Mouse (Mus musculus) neural tube, embryonic 12.5 days (tissue): ENCODE results near the gene Nat8f6. TPM values are rescaled to one million over a fixed set of nuclear protein-coding genes. Genes with fewer than 3 reads are reported as not detected.
"Not testable (repeated sequence)": the region's sequence is repeated elsewhere in the genome, so short reads cannot be mapped to it uniquely, and the experiment has no call there.

ENCODE experiments used
- ATAC-seq: fragments of 200-750 bp; cut with Nextera tagmentation; 2 replicates; pipeline ENCODE4 v1.8.0; 2017; ENCODE audit warnings: low read depth, mild to moderate bottlenecking, moderate TSS enrichment, moderate library complexity; ENCODE audit not compliant: low FRiP score
- H3K27ac ChIP-seq: fragments of 300-500 bp; sonication (generic); 2 replicates; pipeline ENCODE4 v1.5.1; 2016
- H3K27me3 ChIP-seq: fragments of 300-500 bp; sonication (generic); replicated peaks from 2 replicates; pipeline ENCODE4 v1.6.1; 2016; ENCODE audit warnings: mild to moderate bottlenecking
- H3K36me3 ChIP-seq: fragments of 300-500 bp; sonication (generic); 2 replicates; pipeline ENCODE4 v1.6.1; 2016; ENCODE audit warnings: mild to moderate bottlenecking
- H3K4me1 ChIP-seq: fragments of 300-500 bp; sonication (generic); 2 replicates; pipeline ENCODE4 v1.6.1; 2016
- H3K4me2 ChIP-seq: fragments of 300-500 bp; sonication (generic); replicated peaks from 2 replicates; pipeline ENCODE4 v1.6.1; 2016; ENCODE audit warnings: mild to moderate bottlenecking
- H3K4me3 ChIP-seq: fragments of 300-500 bp; sonication (generic); 2 replicates; pipeline ENCODE4 v1.5.1; 2016
- H3K9ac ChIP-seq: fragments of 300-500 bp; sonication (generic); 2 replicates; pipeline ENCODE4 v1.6.1; 2016; ENCODE audit warnings: mild to moderate bottlenecking
- H3K9me3 ChIP-seq: fragments of 300-500 bp; sonication (generic); 2 replicates; pipeline ENCODE4 v1.6.1; 2016; ENCODE audit warnings: mild to moderate bottlenecking
- WGBS: fragments of 180-500 bp; shearing (Covaris S2); methylation state at CpG from one replicate; pipeline ENCODE4 v1.1.7; 2016; 5-methylcytosine and 5-hydroxymethylcytosine counted together
- microRNA-seq: library from miRNA; unstranded; fragments of <30 nt; microRNA quantifications from one replicate; pipeline ENCODE4, GENCODE M21; 2017
- polyA plus RNA-seq: library from polyadenylated mRNA; unstranded; fragments of >200 nt; fragmentation: Nextera tagmentation; extraction: Ambion mirVana; gene quantifications from 2 replicates; pipeline ENCODE4 v1.2.1, GENCODE M21; 2016

Gene Nat8f6
- polyA plus RNA-seq, 1 experiment from 2014 or later = not detected

DNA sequence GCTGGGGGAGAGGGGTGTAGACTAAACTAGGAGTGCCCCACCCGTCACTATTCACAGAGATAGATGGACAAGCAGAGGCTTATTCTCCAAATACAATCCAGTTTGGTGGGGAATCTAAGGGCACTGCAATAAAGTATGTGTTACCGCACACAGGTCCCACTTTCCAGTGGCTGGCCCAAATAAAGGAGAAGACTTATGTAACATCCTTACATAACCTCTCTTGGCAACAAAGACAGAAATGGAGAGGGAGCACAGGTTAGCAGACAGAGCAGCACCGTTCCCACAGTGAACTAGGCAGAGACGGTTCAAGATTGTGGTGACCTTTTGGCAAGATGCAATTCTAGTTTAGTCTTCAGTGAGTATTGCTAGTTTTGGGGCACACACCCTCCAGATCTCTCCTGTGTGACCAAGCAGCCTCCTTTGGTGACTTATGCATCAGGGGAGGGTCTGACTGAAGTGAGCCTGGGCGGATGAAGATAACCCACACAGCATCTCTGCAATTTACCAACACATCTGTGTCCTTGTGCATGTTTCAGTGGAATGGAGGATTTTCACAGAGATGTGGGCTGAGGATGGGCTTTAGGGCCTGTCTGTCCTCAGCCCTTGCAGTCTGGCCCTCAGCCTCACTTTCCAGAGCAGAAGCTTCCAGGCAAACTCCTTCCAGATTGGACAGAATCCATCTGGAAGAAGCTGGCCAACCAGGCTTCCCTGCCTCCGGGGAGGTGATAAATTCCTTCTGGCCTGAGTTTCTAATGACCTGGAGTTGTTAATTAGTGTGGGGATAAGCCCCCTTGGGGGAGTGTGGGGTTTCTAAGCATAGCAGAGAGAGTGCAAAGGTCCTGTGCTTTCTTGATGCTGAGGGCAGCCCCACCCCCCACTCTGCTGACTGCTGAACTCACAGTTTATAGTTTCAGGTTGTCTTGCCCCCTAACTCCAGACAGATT is 57.4 kb downstream of the Nat8f6 start:
- H3K27me3 ChIP-seq, H3K27ac ChIP-seq, ATAC-seq, H3K4me2 ChIP-seq, H3K36me3 ChIP-seq, H3K9me3 ChIP-seq, H3K9ac ChIP-seq, H3K4me3 ChIP-seq, H3K4me1 ChIP-seq: not testable (repeated sequence)
- 86% methylated on average over 6 of the region's 6 CpGs for WGBS

- H3K27me3 ChIP-seq, H3K9me3 ChIP-seq, H3K4me2 ChIP-seq, H3K4me3 ChIP-seq, H3K4me1 ChIP-seq, H3K27ac ChIP-seq, ATAC-seq, H3K36me3 ChIP-seq, H3K9ac ChIP-seq: not testable (repeated sequence)
- 82% methylated on average over 2 of the region's 2 CpGs for WGBS
Observed at GRCm38 (mm10) chr6:85762678-85763077, 58.1 kb downstream of the Nat8f6 start.

Small RNA genes lying within 50 kb of the gene (microRNA-seq; reads per million reads assigned to microRNA genes)
- not detected for gene Mir6375

Other genes starting within 250 kb of the Nat8f6 start
- gene Alms1, start 233.4 kb downstream of the Nat8f6 start, polyA plus RNA-seq = 5.9 and 6.7 TPM in 2 replicates
- gene Nat8f7, start 107.7 kb downstream of the Nat8f6 start, polyA plus RNA-seq = not detected in 2 replicates
- gene Nat8f3, start 55.2 kb downstream of the Nat8f6 start, polyA plus RNA-seq = 0.29 TPM in 1 of 2 replicates, not detected in the other
- gene Nat8f5, start within 50 bp of the Nat8f6 start, polyA plus RNA-seq = not detected in 2 replicates
- gene Nat8, start 11.1 kb upstream of the Nat8f6 start, polyA plus RNA-seq = not detected in 2 replicates
- not detected in 2 replicates for gene Nat8f2, start 48.2 kb upstream of the Nat8f6 start, polyA plus RNA-seq
- 4.6 TPM in 2 replicates for gene Nat8f4, start 83.9 kb upstream of the Nat8f6 start, polyA plus RNA-seq
- gene Tprkb, start 90.9 kb upstream of the Nat8f6 start, polyA plus RNA-seq = 41.2 and 41.4 TPM in 2 replicates
- 9.6 and 9.9 TPM in 2 replicates for gene Nat8f1, start 94.7 kb upstream of the Nat8f6 start, polyA plus RNA-seq
- gene Dusp11, start 140.7 kb upstream of the Nat8f6 start, polyA plus RNA-seq = 48.8 and 56.6 TPM in 2 replicates
- not detected in 2 replicates for gene Figla, start 195.2 kb upstream of the Nat8f6 start, polyA plus RNA-seq
- 110 and 116 TPM in 2 replicates for gene Add2, start 207.7 kb upstream of the Nat8f6 start, polyA plus RNA-seq